Mouse (Mus musculus) embryonic fibroblast, embryonic 13.5 days (primary cell): Measurements from ENCODE around the gene Smad1.

Source experiments
- CTCF ChIP-seq: IDR thresholded peaks from 2 replicates; pipeline ENCODE4 v1.5.1; 2011; ENCODE audit warnings: mild to moderate bottlenecking, control low read depth, low read length, moderate library complexity, borderline replicate concordance; ENCODE audit not compliant: insufficient read depth
- POLR2A ChIP-seq: IDR thresholded peaks from 2 replicates; pipeline ENCODE4 v1.6.1; 2011; ENCODE audit warnings: low read depth, mild to moderate bottlenecking, control low read depth, low read length, moderate library complexity

DNA sequence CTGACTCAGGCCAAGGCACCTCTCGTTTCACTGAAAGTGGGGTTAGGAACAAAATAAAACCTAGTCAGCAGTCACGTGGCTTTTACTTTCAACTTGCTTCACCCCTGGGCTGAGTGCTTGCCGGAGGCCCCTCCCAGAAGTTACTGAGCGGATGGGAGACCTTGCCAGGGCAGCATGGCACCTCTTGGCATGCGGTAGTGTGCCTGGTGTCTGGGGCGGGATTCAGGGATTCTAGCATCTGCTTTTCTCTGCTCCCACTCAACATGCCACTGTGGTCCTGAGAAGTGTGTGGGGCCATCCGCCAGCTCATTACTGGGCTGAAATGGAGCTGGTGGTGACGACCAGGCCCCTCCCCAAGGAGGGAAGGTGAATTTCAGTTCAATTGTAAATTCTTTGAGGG, 47.4 kb downstream of the Smad1 start:
- no peak for TF ChIP-seq POLR2A
- no peak for TF ChIP-seq CTCF
